Mouse (Mus musculus) adrenal gland, postnatal 10 days (tissue): ENCODE results near the gene Arid5b. TPM values are rescaled to one million over a fixed set of nuclear protein-coding genes. Genes with fewer than 3 reads are reported as not detected.

Experiments
- DNase-seq: peaks from one replicate; pipeline ENCODE4 v3.0.0; 2021; ENCODE audit warnings: mixed read lengths
- total RNA-seq, 2 experiments: library from RNA; stranded (reverse); gene quantifications; 2 replicates each; pipeline ENCODE4 v1.2.3; 2021

Arid5b gene
- total RNA-seq, 2 experiments from 2014 or later: 25.8 to 31.5 TPM

GRCm38 (mm10) chr10:68050882-68051281 is 227.7 kb downstream of the Arid5b start:
- no peak for DNase-seq

GRCm38 (mm10) chr10:68048641-68049305 is 229.8 kb downstream of the Arid5b start:
- DNase-seq: no peak

- no peak for DNase-seq
Measured at GRCm38 (mm10) chr10:68044864-68045263, 233.7 kb downstream of the Arid5b start.

GRCm38 (mm10) chr10:68043973-68044372 is 234.6 kb downstream of the Arid5b start:
- DNase-seq: peak; percentile 7
